Mouse (Mus musculus): Measurements from ENCODE around the gene Cyp2e1. TPM values are rescaled to one million over a fixed set of nuclear protein-coding genes. Genes with fewer than 3 reads are reported as not detected.
A peak's percentile ranks its signal among the peaks of the same experiment; 100 is the strongest.

Cyp2e1 gene
- total RNA-seq, 2 experiments from 2014 or later: 4.3 to 13.2 TPM

GRCm38 (mm10) chr7:140802629-140803028 lies 39.1 kb downstream of the Cyp2e1 start:
- intact Hi-C loops (cut with DNase I): no loop called here
- no peak for DNase-seq

DNA sequence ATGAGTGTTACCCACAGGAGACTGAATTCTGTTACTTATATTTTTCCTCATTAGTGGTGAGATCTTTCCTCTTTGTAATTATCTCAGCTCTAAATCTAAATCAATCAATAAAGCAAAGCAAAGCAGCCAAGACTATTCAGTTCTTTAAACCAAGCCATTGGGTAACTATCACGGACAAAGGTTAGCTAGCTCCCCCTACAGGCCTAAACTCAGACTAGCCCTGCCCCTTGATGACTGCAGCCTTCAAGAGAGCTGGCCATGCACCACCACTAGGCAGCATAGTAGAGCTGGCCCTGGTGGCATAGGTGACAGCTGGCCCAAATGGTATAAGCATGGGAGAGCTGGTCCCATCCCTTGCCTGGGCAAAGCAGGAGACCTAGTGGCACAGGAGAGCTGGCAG lies 42.2 kb downstream of the Cyp2e1 start:
- intact Hi-C loops (cut with DNase I): no loop called here
- DNase-seq: peak in 1 of 2 experiments; percentile 22

GRCm38 (mm10) chr7:140810496-140810895 lies 47.0 kb downstream of the Cyp2e1 start:
- intact Hi-C loops (cut with DNase I): no loop called here

GRCm38 (mm10) chr7:140811714-140812113 lies 48.2 kb downstream of the Cyp2e1 start:
- no peak for DNase-seq
- intact Hi-C loops (cut with DNase I): no loop called here

More at GRCm38 (mm10) chr7:140810496-140810895, 47.0 kb downstream of the Cyp2e1 start:
- DNase-seq: no peak

- no peak for DNase-seq
- intact Hi-C loops (cut with DNase I): no loop called here
These were observed 49.3 kb downstream of the Cyp2e1 start for GRCm38 (mm10) chr7:140812850-140813249.

- no peak for DNase-seq
- intact Hi-C loops (cut with DNase I): no loop called here
These were observed 56.6 kb downstream of the Cyp2e1 start for GRCm38 (mm10) chr7:140820173-140820572.

DNA sequence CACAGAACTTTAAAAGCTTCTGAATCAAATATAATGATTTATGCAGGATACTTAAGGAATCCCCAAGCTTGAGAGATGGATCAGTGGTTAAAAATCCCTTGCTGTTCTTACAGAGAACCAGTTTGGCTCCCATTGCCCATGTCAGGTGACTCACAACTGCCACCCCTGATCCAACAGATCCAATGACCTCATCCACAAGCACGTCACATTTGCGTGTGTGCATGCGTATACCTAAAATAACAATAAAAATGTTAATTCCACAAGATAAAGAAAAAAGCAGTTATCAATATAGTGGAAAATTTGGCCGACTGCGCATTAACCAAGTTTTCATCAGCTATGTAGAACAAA lies 57.7 kb downstream of the Cyp2e1 start:
- no peak for DNase-seq
- intact Hi-C loops (cut with DNase I): no loop called here

DNA sequence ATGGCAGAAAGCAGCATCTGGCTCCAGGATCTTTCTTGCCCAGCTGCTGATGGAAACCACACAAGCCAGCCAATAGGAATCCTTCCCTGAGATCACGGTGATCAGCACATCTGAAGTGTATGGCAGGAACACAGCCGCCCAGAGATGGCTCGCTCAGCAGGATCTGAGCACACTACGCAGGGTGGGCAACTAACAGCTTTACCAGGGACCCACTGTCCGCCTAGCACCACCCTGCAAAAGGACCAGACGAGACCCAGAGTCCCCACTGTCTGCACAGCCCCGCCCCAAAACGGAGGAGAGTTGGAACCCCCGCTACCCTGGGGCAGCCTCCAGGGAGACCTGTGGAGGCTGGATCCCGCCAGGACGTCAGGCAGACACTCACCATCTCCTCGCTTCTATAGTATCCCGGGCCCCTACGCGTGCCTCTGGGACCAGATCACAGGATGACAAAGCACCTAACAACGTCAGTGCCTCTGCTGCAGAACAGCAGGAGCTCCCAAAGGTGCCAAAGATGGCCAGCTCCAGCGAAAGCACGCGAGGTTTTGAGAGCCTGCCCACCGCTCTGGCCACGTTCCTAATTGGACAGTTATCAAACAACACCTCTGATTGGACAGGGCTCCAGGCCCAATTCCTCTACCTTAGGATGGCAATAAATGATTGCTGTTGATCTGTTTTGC lies 58.3 kb downstream of the Cyp2e1 start, which contains the start of gene Zfp941:
Zfp941 (minus strand) TSS at position 526 of the 677 bp plus-strand sequence.
- intact Hi-C loops (cut with DNase I): no loop called here
- DNase-seq: no peak

GRCm38 (mm10) chr7:140822731-140823130 lies 59.2 kb downstream of the Cyp2e1 start:
- no peak for DNase-seq
- intact Hi-C loops (cut with DNase I): no loop called here

Other genes starting within 250 kb of the Cyp2e1 start
- not detected for gene Olfr538, start 195.9 kb upstream of the Cyp2e1 start, total RNA-seq (2021)
- gene Olfr46, start 162.5 kb upstream of the Cyp2e1 start, total RNA-seq (2021): not detected
- not detected for gene Olfr61, start 134.8 kb upstream of the Cyp2e1 start, total RNA-seq (2021)
- gene Olfr53, start 117.3 kb upstream of the Cyp2e1 start, total RNA-seq (2021): not detected
- not detected for gene Olfr539, start 103.8 kb upstream of the Cyp2e1 start, total RNA-seq (2021)
- gene Olfr45, start 81.8 kb upstream of the Cyp2e1 start, total RNA-seq (2021): not detected
- gene Olfr541, start 66.5 kb upstream of the Cyp2e1 start, total RNA-seq (2021): not detected
- gene Syce1, start 24.1 kb downstream of the Cyp2e1 start, total RNA-seq (2021): not detected
- gene Zfp941, start 58.4 kb downstream of the Cyp2e1 start, total RNA-seq (2021): under 1 TPM; 0.19 to 0.35 TPM
- 1 to 10 TPM in 1 of 2 experiments, under 1 TPM in 1; 0.44 to 1.2 TPM for gene Urah, start 71.3 kb downstream of the Cyp2e1 start, total RNA-seq (2021)
- 10 to 100 TPM; 23.9 to 24.8 TPM for gene Scgb1c1, start 81.8 kb downstream of the Cyp2e1 start, total RNA-seq (2021)
- not detected for gene Odf3, start 84.1 kb downstream of the Cyp2e1 start, total RNA-seq (2021)
- not detected for gene Gm45785, start 92.6 kb downstream of the Cyp2e1 start, total RNA-seq (2021)
- gene Ric8a, start 93.2 kb downstream of the Cyp2e1 start, total RNA-seq (2021): 10 to 100 TPM; 19.8 to 22.4 TPM
- 10 to 100 TPM; 10.3 to 11.0 TPM for gene Bet1l, start 93.8 kb downstream of the Cyp2e1 start, total RNA-seq (2021)
- 10 to 100 TPM; 85.8 to 92.3 TPM for gene Psmd13, start 118.2 kb downstream of the Cyp2e1 start, total RNA-seq (2021)
- gene Sirt3, start 118.6 kb downstream of the Cyp2e1 start, total RNA-seq (2021): 10 to 100 TPM; 62.1 to 71.1 TPM
- 1,000 to 10,000 TPM; 2,774 to 2,839 TPM for gene Cox8b, start 136.7 kb downstream of the Cyp2e1 start, total RNA-seq (2021)
- not detected for gene Nlrp6, start 157.2 kb downstream of the Cyp2e1 start, total RNA-seq (2021)
- 1 to 10 TPM; 4.4 to 4.9 TPM for gene Pgghg, start 177.7 kb downstream of the Cyp2e1 start, total RNA-seq (2021)
- gene Ifitm5, start 186.6 kb downstream of the Cyp2e1 start, total RNA-seq (2021): under 1 TPM in 1 of 2 experiments, not detected in 1; 0.42 TPM
- gene Gm45717, start 192.2 kb downstream of the Cyp2e1 start, total RNA-seq (2021): under 1 TPM in 1 of 2 experiments, not detected in 1; 0.76 TPM
- 100 to 1,000 TPM; 111 to 112 TPM for gene Ifitm2, start 192.2 kb downstream of the Cyp2e1 start, total RNA-seq (2021)
- gene Ifitm1, start 203.5 kb downstream of the Cyp2e1 start, total RNA-seq (2021): 1 to 10 TPM; 3.4 to 4.1 TPM
- gene Ifitm3, start 247.0 kb downstream of the Cyp2e1 start, total RNA-seq (2021): 100 to 1,000 TPM; 113 to 167 TPM

Measured in heart, postnatal 36 days (tissue).